Mouse (Mus musculus): Measurements from ENCODE around the gene Nkg7. TPM values are rescaled to one million over a fixed set of nuclear protein-coding genes. Genes with fewer than 3 reads are reported as not detected.

The Nkg7 gene
- polyA plus RNA-seq, 1 experiment from 2014 or later: 1.3 TPM

DNA sequence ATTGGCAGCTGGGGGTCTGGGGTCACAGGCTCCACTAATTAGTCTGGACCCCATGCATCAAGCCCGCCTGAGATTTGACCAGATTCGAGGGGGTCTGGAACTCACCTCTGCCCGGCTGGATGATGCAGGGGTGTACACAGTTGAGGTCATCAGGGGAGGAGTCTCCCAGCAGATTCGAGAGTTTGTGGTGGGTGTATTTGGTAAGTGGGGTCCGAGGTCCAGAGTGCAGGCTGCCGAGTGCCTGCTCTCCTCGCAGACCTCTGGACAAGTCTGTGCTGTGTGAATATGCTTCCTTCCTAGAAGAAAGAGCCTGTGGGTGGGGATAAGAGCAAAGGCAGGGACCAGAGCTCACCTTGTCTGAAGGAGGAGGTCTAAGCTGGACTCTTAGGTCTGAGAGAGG lies 27.1 kb downstream of the Nkg7 start:
- Histone ChIP-seq H3K4me3 (ENCODE audit: low read depth, low read length) (no peak overlapping the region), H3K4me2 (no peak overlapping the region), H3K9me3 (ENCODE audit: low read depth, low read length) (no peaks in the 10 kb centered on the region), H3K9ac (no peak overlapping the region), H3K27me3 (ENCODE audit: insufficient read depth, low read length) (0 out of 2 replicates have a peak, but pooled peaks cover 8% of the 10 kb centered on the region), H3K36me3 (ENCODE audit: insufficient read depth) (no peaks in the 10 kb centered on the region), H3K27ac (ENCODE audit: low read depth) (no peak overlapping the region), H3K4me1 (ENCODE audit: insufficient read depth) (no peaks in the 10 kb centered on the region)
- 74% methylated on average over 7 of the region's 7 CpGs for WGBS
- no peak for DNase-seq
- no peak for TF ChIP-seq CTCF (IDR thresholded peaks at IDR 0.05; ENCODE audit: low read depth)
- no peak for ATAC-seq (ENCODE audit: insufficient read depth)

DNA sequence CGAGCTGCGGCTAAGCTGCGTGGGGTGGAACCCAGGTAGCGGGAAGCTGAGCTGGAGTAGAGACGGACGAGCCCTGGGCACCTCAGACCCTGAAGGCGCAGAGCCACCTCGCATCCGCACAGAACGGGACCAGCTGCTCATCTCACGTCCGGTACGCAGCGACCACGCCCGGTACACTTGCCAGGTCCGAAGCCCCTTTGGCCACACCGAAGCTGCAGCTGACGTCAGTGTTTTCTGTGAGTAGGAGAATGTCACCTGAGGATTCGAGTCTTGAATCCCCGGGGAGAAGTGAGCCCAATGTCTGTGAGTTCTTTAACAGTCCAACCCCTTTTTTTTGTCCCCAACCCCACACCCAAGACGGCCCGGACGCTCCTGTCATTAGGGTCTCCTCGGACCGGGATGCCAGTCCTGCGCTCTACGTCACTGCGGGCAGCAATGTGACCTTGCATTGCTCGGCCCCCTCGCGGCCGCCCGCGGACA lies 28.0 kb downstream of the Nkg7 start:
- DNase-seq: peak; percentile 71
- H3K4me1 ChIP-seq (ENCODE audit: insufficient read depth): no peaks in the 10 kb centered on the region
- H3K9ac ChIP-seq: peak overlapping the region; percentile 38
- H3K27ac ChIP-seq (ENCODE audit: low read depth): no peak overlapping the region
- H3K27me3 ChIP-seq (ENCODE audit: insufficient read depth, low read length): 0 out of 2 replicates have a peak, but pooled peaks cover 8% of the 10 kb centered on the region
- no peaks in the 10 kb centered on the region for H3K9me3 ChIP-seq (ENCODE audit: low read depth, low read length)
- peak; percentile 6; the same call in 1 of the 2 replicates for ATAC-seq (ENCODE audit: insufficient read depth)
- WGBS: 7% methylated on average over 35 of the region's 35 CpGs
- no peaks in the 10 kb centered on the region for H3K36me3 ChIP-seq (ENCODE audit: insufficient read depth)
- H3K4me2 ChIP-seq: peak overlapping the region; percentile 71
- TF ChIP-seq CTCF (IDR thresholded peaks at IDR 0.05; ENCODE audit: low read depth): peak; percentile 49
- peak overlapping the region; percentile 43 for H3K4me3 ChIP-seq (ENCODE audit: low read depth, low read length)

DNA sequence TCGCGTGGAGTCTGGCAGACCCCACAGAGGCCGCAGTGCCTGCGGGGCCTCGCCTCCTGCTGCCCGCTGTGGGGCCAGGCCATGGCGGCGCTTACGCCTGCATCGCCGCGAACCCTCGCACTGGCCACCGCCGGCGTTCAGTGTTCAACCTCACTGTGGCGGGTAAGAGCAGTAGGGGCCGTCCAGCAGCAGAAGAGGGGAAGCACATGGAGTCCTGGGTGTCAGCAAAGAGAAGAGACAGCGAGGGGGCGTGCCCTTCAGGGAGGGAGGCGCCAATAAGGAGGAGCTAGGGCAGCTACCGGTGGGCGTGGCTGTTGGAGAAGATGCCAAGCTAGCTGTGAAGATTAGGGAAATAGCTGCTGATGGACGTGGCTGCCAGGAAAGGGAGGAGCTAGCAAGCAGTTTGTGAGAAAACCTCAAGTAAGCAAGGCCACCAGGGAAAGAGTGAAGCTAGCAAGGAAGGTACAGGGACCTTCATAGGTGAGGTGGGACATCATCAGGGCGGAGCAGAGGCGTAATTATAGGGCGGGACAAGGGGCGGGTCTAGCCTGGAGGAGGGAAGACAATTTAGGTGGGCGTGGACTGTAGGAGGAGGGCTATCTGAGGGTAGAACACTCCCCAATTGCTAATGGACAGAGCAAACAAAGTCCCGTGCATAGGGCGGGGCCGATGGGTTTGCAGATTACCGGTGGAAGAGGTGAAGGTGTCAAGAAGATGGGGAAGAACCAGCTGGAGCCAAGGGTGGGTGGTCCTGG lies 28.6 kb downstream of the Nkg7 start:
- Histone ChIP-seq H3K9ac (peak overlapping the region; percentile 38), H3K4me3 (ENCODE audit: low read depth, low read length) (peak overlapping the region; percentile 43), H3K27ac (ENCODE audit: low read depth) (no peak overlapping the region), H3K4me1 (ENCODE audit: insufficient read depth) (no peaks in the 10 kb centered on the region), H3K27me3 (ENCODE audit: insufficient read depth, low read length) (0 out of 2 replicates have a peak, but pooled peaks cover 8% of the 10 kb centered on the region), H3K9me3 (ENCODE audit: low read depth, low read length) (no peaks in the 10 kb centered on the region), H3K4me2 (peak overlapping the region; percentile 71), H3K36me3 (ENCODE audit: insufficient read depth) (no peaks in the 10 kb centered on the region)
- WGBS: under 1% methylated on average over 33 of the region's 33 CpGs
- peak; percentile 94 for DNase-seq
- no peak; the same call in 1 of the 2 replicates for TF ChIP-seq CTCF (IDR thresholded peaks at IDR 0.05; ENCODE audit: low read depth)
- peak; percentile 90 for ATAC-seq (ENCODE audit: insufficient read depth)

DNA sequence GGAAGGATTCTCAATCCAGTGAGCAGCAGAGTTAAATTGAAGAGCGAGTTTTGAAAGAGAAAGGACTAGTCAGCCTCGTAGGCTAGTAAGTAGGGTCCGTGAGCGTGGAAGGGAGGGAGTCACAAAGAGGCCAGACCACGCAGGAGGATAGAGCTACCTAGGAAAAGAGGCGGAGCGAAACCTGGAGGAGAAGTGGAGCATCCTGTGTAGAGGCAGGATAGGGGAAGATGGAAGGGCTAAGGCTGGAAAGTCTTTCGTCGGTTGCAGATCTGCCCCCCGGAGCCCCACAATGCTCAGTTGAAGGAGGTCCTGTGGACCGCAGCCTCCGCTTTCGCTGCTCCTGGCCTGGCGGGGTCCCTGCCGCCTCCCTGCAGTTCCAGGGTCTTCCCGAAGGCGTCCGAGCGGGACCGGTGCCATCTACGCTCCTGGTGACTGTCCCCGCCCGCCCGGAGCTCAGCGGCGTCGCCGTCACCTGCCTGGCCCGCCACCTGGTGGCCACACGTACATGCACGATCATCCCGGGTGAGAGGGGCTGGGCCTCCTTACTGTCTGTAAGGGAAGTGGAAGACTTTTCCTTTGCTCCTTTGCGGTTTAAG lies 29.3 kb downstream of the Nkg7 start:
- Histone ChIP-seq H3K27ac (ENCODE audit: low read depth) (no peak overlapping the region), H3K36me3 (ENCODE audit: insufficient read depth) (no peaks in the 10 kb centered on the region), H3K4me2 (peak overlapping the region; percentile 71), H3K4me3 (ENCODE audit: low read depth, low read length) (peak overlapping the region; percentile 43), H3K9me3 (ENCODE audit: low read depth, low read length) (no peaks in the 10 kb centered on the region), H3K4me1 (ENCODE audit: insufficient read depth) (no peaks in the 10 kb centered on the region), H3K27me3 (ENCODE audit: insufficient read depth, low read length) (0 out of 2 replicates have a peak, but pooled peaks cover 8% of the 10 kb centered on the region), H3K9ac (peak overlapping the region; percentile 27; the same call in 1 of the 2 replicates)
- peak; percentile 91 for DNase-seq
- WGBS: under 1% methylated on average over 33 of the region's 33 CpGs
- peak; percentile 95 for TF ChIP-seq CTCF (IDR thresholded peaks at IDR 0.05; ENCODE audit: low read depth)
- ATAC-seq (ENCODE audit: insufficient read depth): peak; percentile 59

DNA sequence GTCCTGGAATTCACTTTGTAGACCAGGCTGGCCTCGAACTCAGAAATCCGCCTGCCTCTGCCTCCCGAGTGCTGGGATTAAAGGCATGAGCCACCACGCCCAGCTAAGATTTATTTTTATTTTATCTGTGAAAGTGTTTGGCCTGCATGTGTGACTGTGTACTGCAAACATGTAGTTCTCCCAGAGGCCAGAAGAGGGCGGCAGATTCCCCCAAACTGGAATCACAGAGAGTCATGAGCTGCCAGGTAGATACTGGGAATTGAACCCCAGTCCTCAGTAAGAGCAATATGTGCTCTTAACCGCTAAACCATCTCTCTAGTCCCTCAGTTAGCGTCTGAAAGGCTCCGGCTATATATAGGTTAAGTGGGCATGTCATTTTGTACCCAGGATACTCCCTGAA lies 33.5 kb downstream of the Nkg7 start:
- ATAC-seq (ENCODE audit: insufficient read depth) (no peak), DNase-seq (peak; percentile 52)
- Histone ChIP-seq H3K4me3 (ENCODE audit: low read depth, low read length) (no peak overlapping the region), H3K36me3 (ENCODE audit: insufficient read depth) (no peaks in the 10 kb centered on the region), H3K9me3 (ENCODE audit: low read depth, low read length) (no peaks in the 10 kb centered on the region), H3K4me2 (no peak overlapping the region), H3K9ac (no peak overlapping the region), H3K4me1 (ENCODE audit: insufficient read depth) (no peaks in the 10 kb centered on the region), H3K27ac (ENCODE audit: low read depth) (no peak overlapping the region), H3K27me3 (ENCODE audit: insufficient read depth, low read length) (peaks cover under 1% of the 10 kb centered on the region)
- peak; percentile 67 for TF ChIP-seq CTCF (IDR thresholded peaks at IDR 0.05; ENCODE audit: low read depth)
- 43% methylated on average over 8 of the region's 8 CpGs for WGBS

DNA sequence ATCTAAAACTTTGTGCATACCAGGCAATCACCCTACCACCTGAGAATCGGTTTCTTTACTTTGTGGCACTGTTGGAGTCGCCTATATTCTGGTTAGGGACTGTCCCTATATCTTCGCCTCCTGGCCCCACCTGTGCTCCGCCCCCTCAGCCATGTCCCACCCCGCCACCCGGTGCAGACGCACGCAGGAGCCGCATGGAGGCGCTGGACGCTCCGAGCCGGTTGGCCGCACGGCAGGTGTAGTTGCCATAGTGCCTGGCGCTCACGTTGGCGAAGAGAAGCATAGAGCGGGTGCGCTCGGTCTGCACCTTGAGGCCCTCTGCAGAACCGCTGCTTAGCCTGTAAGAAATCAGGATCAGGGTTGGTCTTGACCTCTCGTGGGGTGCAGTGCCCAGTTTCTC lies 38.8 kb downstream of the Nkg7 start:
- Histone ChIP-seq H3K9ac (no peak overlapping the region), H3K4me3 (ENCODE audit: low read depth, low read length) (no peak overlapping the region), H3K36me3 (ENCODE audit: insufficient read depth) (no peaks in the 10 kb centered on the region), H3K9me3 (ENCODE audit: low read depth, low read length) (no peaks in the 10 kb centered on the region), H3K27ac (ENCODE audit: low read depth) (no peak overlapping the region), H3K4me1 (ENCODE audit: insufficient read depth) (no peaks in the 10 kb centered on the region), H3K4me2 (no peak overlapping the region), H3K27me3 (ENCODE audit: insufficient read depth, low read length) (peaks cover 23% of the 10 kb centered on the region)
- TF ChIP-seq CTCF (IDR thresholded peaks at IDR 0.05; ENCODE audit: low read depth): peak; percentile 45
- 15% methylated on average over 23 of the region's 23 CpGs for WGBS
- DNase-seq (no peak), ATAC-seq (ENCODE audit: insufficient read depth) (no peak)

DNA sequence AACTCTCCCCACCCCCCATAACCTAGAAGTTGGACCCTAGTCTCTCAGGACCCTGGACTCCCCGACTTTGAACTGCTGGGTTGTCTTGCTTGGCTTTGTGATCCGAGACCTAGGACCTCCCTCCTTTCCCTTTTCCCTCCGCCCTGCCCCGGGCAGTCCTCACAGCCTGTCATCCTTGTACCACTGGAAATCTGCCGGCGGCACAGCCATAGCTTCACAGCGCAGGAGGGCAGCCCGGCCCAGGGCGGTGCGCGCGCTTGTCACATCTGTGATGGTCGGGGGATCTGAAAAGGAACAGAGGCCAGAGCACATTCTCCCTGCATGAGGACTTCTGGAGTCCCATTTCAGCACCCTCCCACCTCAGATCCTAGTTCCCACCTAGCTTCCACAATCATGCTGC lies 39.5 kb downstream of the Nkg7 start:
- WGBS: 7% methylated on average over 13 of the region's 13 CpGs
- TF ChIP-seq CTCF (IDR thresholded peaks at IDR 0.05; ENCODE audit: low read depth): no peak
- no peak for ATAC-seq (ENCODE audit: insufficient read depth)
- Histone ChIP-seq H3K36me3 (ENCODE audit: insufficient read depth) (no peaks in the 10 kb centered on the region), H3K4me2 (no peak overlapping the region), H3K27me3 (ENCODE audit: insufficient read depth, low read length) (peaks cover 23% of the 10 kb centered on the region), H3K27ac (ENCODE audit: low read depth) (no peak overlapping the region), H3K4me3 (ENCODE audit: low read depth, low read length) (no peak overlapping the region), H3K9me3 (ENCODE audit: low read depth, low read length) (no peaks in the 10 kb centered on the region), H3K9ac (no peak overlapping the region), H3K4me1 (ENCODE audit: insufficient read depth) (no peaks in the 10 kb centered on the region)
- no peak for DNase-seq
